Mouse (Mus musculus) hindbrain, embryonic 10.5 days (tissue): ENCODE measurements around the gene Lzts3. TPM values are rescaled to one million over a fixed set of nuclear protein-coding genes. Genes with fewer than 3 reads are reported as not detected.

Experiments
- DNase-seq: peaks from one replicate; pipeline ENCODE4 v3.0.0-alpha.2; 2017; ENCODE audit warnings: low spot score
- H3K27ac ChIP-seq: fragments of 300-500 bp; sonication (generic); 2 replicates; pipeline ENCODE4 v1.5.1; 2016; ENCODE audit warnings: mild to moderate bottlenecking, moderate library complexity
- H3K27me3 ChIP-seq: fragments of 300-500 bp; sonication (generic); 2 replicates; pipeline ENCODE4 v1.6.1; 2016; ENCODE audit warnings: mild to moderate bottlenecking; ENCODE audit not compliant: poor library complexity, insufficient read depth, severe bottlenecking
- H3K36me3 ChIP-seq: fragments of 300-500 bp; sonication (generic); 2 replicates; pipeline ENCODE4 v1.6.1; 2016; ENCODE audit warnings: mild to moderate bottlenecking, moderate library complexity
- H3K4me1 ChIP-seq: fragments of 300-500 bp; sonication (generic); replicated peaks from 2 replicates; pipeline ENCODE4 v1.6.1; 2016; ENCODE audit warnings: mild to moderate bottlenecking
- H3K4me3 ChIP-seq: fragments of 300-500 bp; sonication (generic); 2 replicates; pipeline ENCODE4 v1.5.1; 2016; ENCODE audit warnings: mild to moderate bottlenecking, moderate library complexity
- H3K9me3 ChIP-seq: fragments of 300-500 bp; sonication (generic); 2 replicates; pipeline ENCODE4 v1.6.1; 2016; ENCODE audit warnings: mild to moderate bottlenecking, moderate library complexity
- WGBS: fragments of 180-500 bp; shearing (Covaris S2); methylation state at CpG from one replicate; pipeline ENCODE4 v1.1.7; 2016; 5-methylcytosine and 5-hydroxymethylcytosine counted together
- polyA plus RNA-seq: library from polyadenylated mRNA; unstranded; fragments of >200 nt; fragmentation: Nextera tagmentation; extraction: Ambion mirVana; gene quantifications from 2 replicates; pipeline ENCODE4 v1.2.1, GENCODE M21; 2016

The Lzts3 gene
- polyA plus RNA-seq, result 3.2 and 4.3 TPM in 2 replicates

DNA sequence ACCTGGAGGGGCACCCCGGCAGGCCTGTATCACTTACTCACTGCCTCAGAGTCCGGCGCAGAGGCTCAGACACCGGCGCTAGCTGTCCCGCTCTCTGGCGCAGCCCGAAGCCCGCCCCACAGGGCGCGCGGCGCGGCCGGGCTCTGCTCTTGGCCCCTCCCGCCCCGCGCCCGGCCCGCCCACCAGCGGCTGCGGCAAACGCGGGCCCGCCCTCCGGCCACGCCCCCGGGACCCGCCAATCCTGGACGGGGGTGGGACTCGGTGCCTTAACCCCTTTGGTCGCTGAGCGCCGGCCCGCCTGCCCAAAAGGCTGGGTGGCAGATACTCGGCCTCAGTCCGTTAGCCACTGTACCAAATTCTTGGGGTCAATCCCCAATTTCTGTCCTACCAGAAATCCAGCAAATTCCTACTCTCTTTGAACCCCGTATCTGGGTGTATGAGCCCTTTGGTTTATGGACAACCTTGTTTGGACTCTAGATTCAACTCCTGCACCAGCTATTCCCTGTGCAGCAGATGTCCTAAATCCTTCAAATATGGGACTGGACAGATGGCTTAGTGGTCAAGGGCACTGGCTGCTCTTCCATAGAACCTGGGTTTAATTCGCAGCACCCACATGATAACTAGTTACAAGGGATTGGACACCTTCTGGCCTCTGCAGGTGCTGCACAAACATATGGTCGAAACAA lies at the start of gene Lzts3:
TSS of gene Lzts3 (minus strand) at position 120 of the 686 bp plus-strand sequence.
- Histone ChIP-seq H3K27ac (peak within 1 kb of the TSS; percentile 87), H3K9me3 (no peaks in the 10 kb centered on the region), H3K4me3 (peak within 1 kb of the TSS; percentile 73), H3K27me3 (peaks cover 43% of the 10 kb centered on the region), H3K4me1 (peaks cover 22% of the 10 kb centered on the region), H3K36me3 (no peaks in the 10 kb centered on the region)
- DNase-seq, result peak; percentile 92
- 4% methylated on average over 37 of the region's 40 CpGs for WGBS

DNA sequence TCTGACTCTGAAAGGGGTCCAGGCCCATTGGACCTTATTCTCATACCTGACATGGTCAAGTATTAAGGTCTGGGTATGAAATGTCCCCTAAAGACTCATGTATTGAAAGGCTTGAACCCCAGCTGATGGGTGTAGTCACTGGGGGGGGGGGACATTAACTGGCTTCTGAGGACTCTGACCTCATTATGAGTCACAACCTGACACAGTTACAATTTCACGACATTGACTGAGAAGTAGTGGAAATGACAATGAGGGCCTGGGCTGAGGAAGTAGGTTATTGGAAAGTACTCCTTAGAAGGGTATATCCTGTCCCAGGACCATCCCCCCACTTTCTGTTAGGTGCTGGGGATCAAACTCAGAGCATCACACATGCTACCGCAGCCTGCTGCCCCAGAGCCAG lies 46.4 kb upstream of the Lzts3 start:
- Histone ChIP-seq H3K4me3 (no peak overlapping the region), H3K27me3 (peaks cover 5% of the 10 kb centered on the region), H3K4me1 (no peaks in the 10 kb centered on the region), H3K36me3 (peaks cover 30% of the 10 kb centered on the region), H3K9me3 (no peaks in the 10 kb centered on the region), H3K27ac (no peak overlapping the region)
- DNase-seq, result no peak
- WGBS, result 82% methylated on average over 2 of the region's 2 CpGs

DNA sequence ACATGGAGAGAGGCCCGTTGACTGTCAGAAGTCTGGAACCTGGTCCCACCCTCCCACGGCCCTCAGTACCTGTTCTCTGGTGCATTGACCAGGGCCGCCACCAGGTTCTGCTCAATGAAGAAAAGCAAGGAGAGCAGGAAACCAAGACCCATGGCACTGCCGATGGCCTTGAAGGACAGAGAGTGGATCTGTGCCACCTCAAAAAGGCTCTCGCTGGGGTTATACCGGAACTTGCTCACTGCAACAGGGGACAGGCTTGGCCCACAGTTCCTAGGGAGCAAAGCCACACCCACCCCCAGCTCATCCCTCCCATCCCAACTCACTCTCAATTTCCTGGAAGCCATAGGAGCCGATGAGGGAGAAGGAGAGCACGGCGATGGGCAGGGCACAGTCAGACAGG lies 42.8 kb upstream of the Lzts3 start:
- no peak for DNase-seq
- no peak overlapping the region for H3K4me3 ChIP-seq
- peaks cover 65% of the 10 kb centered on the region for H3K36me3 ChIP-seq
- H3K9me3 ChIP-seq, result no peaks in the 10 kb centered on the region
- WGBS, result 87% methylated on average over 9 of the region's 9 CpGs
- no peaks in the 10 kb centered on the region for H3K27me3 ChIP-seq
- H3K27ac ChIP-seq, result no peak overlapping the region
- no peaks in the 10 kb centered on the region for H3K4me1 ChIP-seq

DNA sequence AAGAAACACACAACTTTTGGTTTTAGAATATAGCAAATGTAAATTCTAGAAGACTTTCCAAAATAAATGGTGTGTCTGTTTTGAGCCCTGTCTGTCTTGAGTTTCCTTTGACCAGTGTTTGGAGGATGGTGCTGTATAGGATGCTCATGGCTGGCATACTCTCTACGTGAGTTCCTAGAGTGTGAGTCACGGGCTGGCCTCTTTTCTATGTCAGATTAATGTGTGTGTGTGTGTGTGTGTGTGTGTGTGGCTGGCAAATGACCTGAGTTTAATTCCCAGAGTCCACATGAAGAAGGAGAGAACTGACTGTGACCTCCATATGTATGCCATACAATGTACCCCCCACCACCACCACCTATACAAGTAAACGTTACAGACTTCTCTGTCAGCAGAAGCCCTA lies 38.9 kb upstream of the Lzts3 start:
- WGBS, result 90% methylated on average over 3 of the region's 3 CpGs
- Histone ChIP-seq H3K4me1 (no peaks in the 10 kb centered on the region), H3K27ac (no peak overlapping the region), H3K4me3 (no peak overlapping the region), H3K36me3 (peaks cover 97% of the 10 kb centered on the region), H3K27me3 (no peaks in the 10 kb centered on the region), H3K9me3 (no peaks in the 10 kb centered on the region)
- DNase-seq, result no peak

DNA sequence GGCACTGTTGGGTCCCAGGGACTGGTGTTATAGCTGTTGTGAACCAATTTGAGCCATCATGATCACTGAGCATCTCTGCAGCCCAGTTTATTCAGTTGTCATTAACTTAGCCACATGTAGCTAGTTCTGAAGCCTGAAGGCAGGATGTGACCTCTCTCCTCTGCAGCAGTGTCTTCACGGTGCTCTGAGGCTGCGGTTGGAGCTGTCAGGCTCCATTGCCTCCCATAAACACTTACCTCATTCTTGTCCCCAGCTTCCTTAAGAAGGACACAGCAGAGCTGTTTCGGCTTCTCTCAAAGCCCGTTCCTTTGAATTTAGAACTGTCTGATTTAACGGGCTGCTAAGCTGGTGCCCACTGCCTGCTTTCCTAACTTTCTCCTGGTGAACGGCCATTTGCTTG lies 37.3 kb upstream of the Lzts3 start:
- Histone ChIP-seq H3K9me3 (no peaks in the 10 kb centered on the region), H3K4me1 (no peaks in the 10 kb centered on the region), H3K27ac (no peak overlapping the region), H3K27me3 (no peaks in the 10 kb centered on the region), H3K36me3 (peaks cover 100% of the 10 kb centered on the region), H3K4me3 (no peak overlapping the region)
- DNase-seq, result no peak
- WGBS, result 94% methylated on average over 6 of the region's 6 CpGs

DNA sequence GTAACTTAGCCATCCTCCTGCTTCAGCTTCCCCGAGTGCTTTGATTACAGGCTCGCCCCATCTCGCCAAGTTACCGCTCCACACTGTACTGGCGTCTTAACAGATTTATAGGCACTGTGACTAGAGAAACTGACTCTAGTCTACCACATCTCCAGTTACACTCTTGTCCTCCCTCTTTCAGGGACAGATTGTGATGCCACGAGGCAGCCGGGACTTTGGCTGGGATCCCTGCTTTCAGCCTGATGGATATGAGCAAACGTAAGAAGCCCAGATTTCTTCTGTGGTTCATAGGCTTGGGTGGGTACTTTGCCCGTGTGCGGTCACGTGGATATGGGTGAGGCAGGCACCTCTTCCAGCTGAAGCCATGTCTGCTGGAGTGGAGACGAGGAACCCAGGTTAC lies 36.6 kb upstream of the Lzts3 start:
- Histone ChIP-seq H3K9me3 (no peaks in the 10 kb centered on the region), H3K4me3 (no peak overlapping the region), H3K36me3 (peaks cover 100% of the 10 kb centered on the region), H3K27me3 (no peaks in the 10 kb centered on the region), H3K4me1 (no peaks in the 10 kb centered on the region), H3K27ac (no peak overlapping the region)
- no peak for DNase-seq
- WGBS, result 95% methylated on average over 12 of the region's 12 CpGs

DNA sequence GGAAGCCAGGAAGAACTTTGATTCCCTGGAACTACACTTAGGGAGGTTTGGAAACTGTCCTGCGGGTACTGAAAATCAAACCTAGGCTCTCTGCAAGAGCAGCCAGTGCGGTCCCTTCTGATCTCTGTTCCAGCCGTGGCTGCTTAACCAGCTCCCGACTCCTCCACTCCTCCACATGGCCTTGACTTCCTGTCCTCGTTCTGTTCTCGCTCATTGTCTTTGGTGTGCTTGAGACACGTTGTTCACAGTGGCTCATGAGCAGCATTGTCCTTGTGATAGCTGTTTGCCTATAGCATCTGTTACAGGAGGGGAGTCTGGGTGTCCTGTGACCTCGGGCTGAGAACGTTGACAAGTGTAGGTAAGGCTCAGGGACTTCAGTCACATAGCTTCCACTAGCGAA lies 34.6 kb upstream of the Lzts3 start:
- Histone ChIP-seq H3K27ac (no peak overlapping the region), H3K9me3 (no peaks in the 10 kb centered on the region), H3K4me1 (no peaks in the 10 kb centered on the region), H3K36me3 (peaks cover 98% of the 10 kb centered on the region), H3K4me3 (no peak overlapping the region), H3K27me3 (no peaks in the 10 kb centered on the region)
- DNase-seq, result no peak
- WGBS, result 91% methylated on average over 10 of the region's 10 CpGs

DNA sequence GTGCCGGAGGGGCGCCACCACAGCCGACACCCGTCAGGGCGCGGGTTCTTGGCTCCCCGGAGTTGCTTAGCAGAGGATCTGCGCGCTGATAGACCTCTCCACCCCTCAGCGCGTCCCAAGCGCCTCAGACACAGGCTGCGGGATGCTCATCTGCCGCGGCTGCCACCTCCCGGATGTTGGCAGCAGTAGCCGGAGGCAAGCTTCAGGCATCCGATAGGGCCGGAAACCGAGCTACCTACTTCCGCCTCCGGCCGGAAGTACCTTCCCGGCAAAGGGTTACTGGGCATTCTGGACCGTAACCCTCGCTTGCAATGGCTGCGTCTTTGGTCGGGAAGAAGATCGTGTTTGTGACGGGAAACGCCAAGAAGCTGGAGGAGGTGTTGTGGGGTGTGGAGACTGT lies 25.0 kb upstream of the Lzts3 start, which contains the start of gene Itpa:
TSS of gene Itpa (plus strand) at position 52 of the 400 bp plus-strand sequence.
- H3K9me3 ChIP-seq, result no peaks in the 10 kb centered on the region
- H3K4me3 ChIP-seq, result peak within 1 kb of the TSS; percentile 81
- WGBS, result under 1% methylated on average over 31 of the region's 31 CpGs
- H3K36me3 ChIP-seq, result peaks cover 23% of the 10 kb centered on the region
- peak within 1 kb of the TSS; percentile 89 for H3K27ac ChIP-seq
- no peaks in the 10 kb centered on the region for H3K27me3 ChIP-seq
- peak; percentile 91 for DNase-seq
- H3K4me1 ChIP-seq, result peaks cover 41% of the 10 kb centered on the region

DNA sequence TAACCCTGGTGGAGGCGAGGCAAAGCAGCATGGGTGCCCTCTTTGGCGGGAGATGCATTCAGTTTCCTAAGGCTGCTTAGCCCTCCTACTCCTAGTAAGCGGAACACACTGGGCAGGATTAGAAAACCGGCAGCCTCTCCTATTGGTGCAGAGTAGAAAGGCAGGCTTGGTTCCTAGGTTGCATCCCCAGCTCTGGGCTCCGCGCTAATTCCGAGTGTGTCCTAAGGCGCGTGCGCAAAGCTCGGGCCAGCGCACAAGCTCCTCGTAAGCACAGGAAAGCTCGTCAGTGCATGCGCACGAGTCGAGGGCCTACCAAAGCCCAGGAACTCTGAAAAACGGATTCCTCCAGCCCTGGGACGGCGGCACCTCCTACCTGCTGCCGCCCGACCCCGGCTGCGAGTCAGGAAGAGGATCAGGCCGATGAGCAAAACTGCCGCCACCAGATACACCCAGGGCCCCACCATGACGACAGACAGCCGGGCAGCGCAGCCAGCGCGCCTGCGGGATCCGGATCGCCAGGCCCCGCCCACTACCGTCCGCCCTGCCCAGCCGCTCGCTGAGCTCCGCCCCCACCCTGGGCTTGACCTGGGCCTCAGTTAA lies 21.6 kb upstream of the Lzts3 start, which contains the start of gene Ddrgk1:
TSS of gene Ddrgk1 (minus strand) at position 558 of the 600 bp plus-strand sequence.
- Histone ChIP-seq H3K27me3 (no peaks in the 10 kb centered on the region), H3K36me3 (peaks cover 37% of the 10 kb centered on the region), H3K4me3 (peak within 1 kb of the TSS; percentile 67), H3K9me3 (no peaks in the 10 kb centered on the region), H3K4me1 (peaks cover 34% of the 10 kb centered on the region), H3K27ac (peak within 1 kb of the TSS; percentile 98)
- DNase-seq, result peak; percentile 94
- WGBS, result under 1% methylated on average over 40 of the region's 40 CpGs

DNA sequence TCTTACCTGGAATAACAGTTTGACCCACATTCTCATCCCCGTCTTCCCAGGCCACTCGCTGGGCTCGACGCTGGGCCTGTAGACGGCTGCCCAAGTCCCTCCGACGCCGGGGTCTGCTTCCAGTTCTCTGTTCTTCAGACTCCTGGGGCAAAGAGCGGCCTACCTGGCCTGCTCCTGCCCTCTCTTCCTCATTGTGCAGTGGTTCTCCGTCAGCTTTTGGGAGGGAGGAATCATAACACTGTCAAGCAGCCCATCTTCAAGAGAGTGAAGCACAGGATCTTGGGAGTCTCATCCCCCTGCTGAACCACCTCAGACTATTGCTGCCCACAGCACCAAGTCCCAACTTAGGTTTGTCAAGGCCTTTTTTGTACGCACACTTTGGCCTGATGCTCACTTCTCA lies 20.7 kb upstream of the Lzts3 start:
- Histone ChIP-seq H3K9me3 (no peaks in the 10 kb centered on the region), H3K36me3 (peaks cover 46% of the 10 kb centered on the region), H3K27me3 (no peaks in the 10 kb centered on the region), H3K4me3 (peak overlapping the region; percentile 67), H3K4me1 (peaks cover 26% of the 10 kb centered on the region), H3K27ac (peak overlapping the region; percentile 98)
- WGBS, result 89% methylated on average over 11 of the region's 11 CpGs
- no peak for DNase-seq

DNA sequence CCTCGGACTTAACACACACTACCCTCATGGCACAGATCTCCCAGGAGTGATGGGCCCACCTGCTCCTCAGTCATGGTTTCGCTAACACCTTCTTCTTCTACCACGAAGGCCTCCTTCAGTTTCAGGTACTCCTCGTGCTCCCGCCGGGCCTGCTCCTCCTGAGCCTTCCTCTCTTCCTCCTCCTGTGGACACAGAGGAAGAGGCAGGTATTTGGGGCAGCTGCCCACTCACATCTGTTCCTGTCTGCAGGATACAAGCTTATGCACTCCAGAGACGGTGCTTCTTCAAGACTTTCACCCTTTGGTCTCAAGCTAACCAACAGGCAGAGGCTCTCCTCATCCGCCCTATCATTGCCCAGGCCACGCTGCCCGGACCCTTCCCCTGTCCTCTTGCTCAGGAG lies 15.9 kb upstream of the Lzts3 start:
- Histone ChIP-seq H3K27ac (no peak overlapping the region), H3K36me3 (peaks cover 93% of the 10 kb centered on the region), H3K9me3 (no peaks in the 10 kb centered on the region), H3K27me3 (no peaks in the 10 kb centered on the region), H3K4me1 (peaks cover 11% of the 10 kb centered on the region), H3K4me3 (no peak overlapping the region)
- no peak for DNase-seq
- 93% methylated on average over 10 of the region's 10 CpGs for WGBS

DNA sequence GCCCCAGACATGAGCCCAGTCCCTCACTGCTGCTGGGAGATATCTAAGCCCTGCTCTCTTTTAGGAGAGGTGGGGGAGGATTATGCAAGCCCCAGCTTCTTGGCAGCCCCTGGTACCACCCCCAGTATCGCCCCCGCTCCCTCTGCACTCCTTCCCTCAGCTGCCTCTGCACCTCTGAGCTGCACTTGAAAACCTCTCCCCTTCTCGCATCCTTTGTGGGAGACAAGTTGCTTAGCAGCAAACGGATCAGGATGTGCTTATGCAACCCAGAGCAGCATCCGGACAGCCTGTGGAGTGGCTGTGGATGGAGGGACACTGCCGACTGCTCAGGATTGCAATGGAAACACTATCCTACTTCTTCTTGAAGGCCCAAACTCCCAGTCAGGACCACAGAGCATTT lies 14.9 kb upstream of the Lzts3 start:
- 85% methylated on average over 6 of the region's 6 CpGs for WGBS
- no peak for DNase-seq
- no peaks in the 10 kb centered on the region for H3K27me3 ChIP-seq
- H3K4me3 ChIP-seq, result no peak overlapping the region
- no peak overlapping the region for H3K27ac ChIP-seq
- H3K9me3 ChIP-seq, result no peaks in the 10 kb centered on the region
- peaks cover 98% of the 10 kb centered on the region for H3K36me3 ChIP-seq
- peaks cover under 1% of the 10 kb centered on the region for H3K4me1 ChIP-seq

DNA sequence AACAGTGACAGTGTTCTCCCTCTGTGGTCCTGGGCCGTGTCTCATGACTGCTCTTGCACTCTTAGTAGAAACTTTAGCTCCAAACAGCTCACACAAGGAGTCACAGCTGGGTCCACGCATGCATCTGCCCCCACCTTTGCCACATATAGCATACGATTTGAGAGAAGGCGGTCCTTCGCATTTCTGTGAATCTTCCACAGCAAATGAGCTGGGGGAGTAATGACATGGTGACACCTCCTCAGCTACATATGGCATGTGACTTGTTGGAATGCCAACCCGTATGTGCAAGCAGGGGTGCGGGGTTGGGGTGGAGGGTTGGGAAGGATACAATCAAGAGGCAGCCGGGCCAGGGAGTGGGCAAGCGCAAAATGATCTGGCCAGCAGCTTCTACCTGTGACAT lies 13.9 kb upstream of the Lzts3 start:
- WGBS, result 95% methylated on average over 9 of the region's 9 CpGs
- Histone ChIP-seq H3K4me1 (no peaks in the 10 kb centered on the region), H3K27ac (no peak overlapping the region), H3K9me3 (no peaks in the 10 kb centered on the region), H3K27me3 (no peaks in the 10 kb centered on the region), H3K36me3 (peaks cover 92% of the 10 kb centered on the region), H3K4me3 (no peak overlapping the region)
- DNase-seq, result no peak
